Mouse (Mus musculus) MEL (cell line): ENCODE data around the gene Nr1h4.

Experiments used
- CTCF ChIP-seq, 3 experiments: IDR thresholded peaks in 2 of 3; conservative IDR thresholded peaks in 1 of 3; 2 replicates each; pipeline ENCODE4 v1.5.1; 2011 to 2012; ENCODE audit warnings: low read length in 3 of 3, low read depth in 2 of 3, mild to moderate bottlenecking in 2 of 3, improper control_type of control experiment in 1 of 3, inconsistent platforms in 1 of 3, mixed read lengths in 1 of 3, moderate library complexity in 1 of 3; ENCODE audit not compliant: control insufficient read depth in 1 of 3, insufficient read depth in 1 of 3, poor library complexity in 1 of 3, severe bottlenecking in 1 of 3
- GATA1 ChIP-seq: IDR thresholded peaks from 2 replicates; pipeline ENCODE4 v1.6.1; 2011; ENCODE audit warnings: low read depth, low read length, improper control_type of control experiment
- MAFK ChIP-seq: IDR thresholded peaks from 2 replicates; pipeline ENCODE4 v1.6.1; 2011; ENCODE audit warnings: low read depth, mild to moderate bottlenecking, low read length, improper control_type of control experiment, borderline replicate concordance
- MAX ChIP-seq: IDR thresholded peaks from 2 replicates; pipeline ENCODE4 v1.6.1; 2011; ENCODE audit warnings: low read length, improper control_type of control experiment
- MAZ ChIP-seq: IDR thresholded peaks from 2 replicates; pipeline ENCODE4 v1.6.1; 2012; ENCODE audit warnings: low read depth, mild to moderate bottlenecking, inconsistent platforms, low read length, improper control_type of control experiment
- MEF2A ChIP-seq: IDR thresholded peaks from 2 replicates; pipeline ENCODE4 v1.6.1; 2014; ENCODE audit warnings: low read depth, mild to moderate bottlenecking, inconsistent platforms, low read length, improper control_type of control experiment; ENCODE audit not compliant: poor library complexity, insufficient replicate concordance, severe bottlenecking; ENCODE audit errors: extremely low read depth
- NRF1 ChIP-seq: IDR thresholded peaks from 2 replicates; pipeline ENCODE4 v1.6.1; 2014; ENCODE audit warnings: low read depth, mild to moderate bottlenecking, inconsistent platforms, low read length, improper control_type of control experiment, moderate library complexity; ENCODE audit not compliant: poor library complexity, insufficient read depth, severe bottlenecking
- POLR2A ChIP-seq, 2 experiments: IDR thresholded peaks; 2 replicates each; pipeline ENCODE4 v1.6.1; 2011 to 2012; ENCODE audit warnings: low read length in 2 of 2, mild to moderate bottlenecking in 2 of 2, control low read depth in 1 of 2, improper control_type of control experiment in 1 of 2, low read depth in 1 of 2, moderate library complexity in 1 of 2; ENCODE audit not compliant: control insufficient read depth in 1 of 2, insufficient read depth in 1 of 2, poor library complexity in 1 of 2
- RCOR1 ChIP-seq: IDR thresholded peaks from 2 replicates; pipeline ENCODE4 v1.6.1; 2012; ENCODE audit warnings: low read depth, mild to moderate bottlenecking, inconsistent platforms, low read length, improper control_type of control experiment
- SMC3 ChIP-seq: IDR thresholded peaks from 2 replicates; pipeline ENCODE4 v1.6.1; 2011; ENCODE audit warnings: low read depth, low read length, improper control_type of control experiment
- UBTF ChIP-seq: IDR thresholded peaks from 2 replicates; pipeline ENCODE4 v1.6.1; 2012; ENCODE audit warnings: low read depth, mild to moderate bottlenecking, inconsistent platforms, low read length, improper control_type of control experiment, moderate library complexity, borderline replicate concordance; ENCODE audit not compliant: insufficient read depth
- USF1 ChIP-seq: IDR thresholded peaks from 2 replicates; pipeline ENCODE4 v1.6.1; 2014; ENCODE audit warnings: low read depth, mild to moderate bottlenecking, inconsistent platforms, low read length, improper control_type of control experiment, moderate library complexity
- ZC3H11A ChIP-seq: IDR thresholded peaks from 2 replicates; pipeline ENCODE4 v1.6.1; 2012; ENCODE audit warnings: low read depth, mild to moderate bottlenecking, inconsistent platforms, low read length, improper control_type of control experiment
- ZNF384 ChIP-seq: IDR thresholded peaks from 2 replicates; pipeline ENCODE4 v1.6.1; 2012; ENCODE audit warnings: low read depth, mild to moderate bottlenecking, inconsistent platforms, low read length, improper control_type of control experiment

DNA sequence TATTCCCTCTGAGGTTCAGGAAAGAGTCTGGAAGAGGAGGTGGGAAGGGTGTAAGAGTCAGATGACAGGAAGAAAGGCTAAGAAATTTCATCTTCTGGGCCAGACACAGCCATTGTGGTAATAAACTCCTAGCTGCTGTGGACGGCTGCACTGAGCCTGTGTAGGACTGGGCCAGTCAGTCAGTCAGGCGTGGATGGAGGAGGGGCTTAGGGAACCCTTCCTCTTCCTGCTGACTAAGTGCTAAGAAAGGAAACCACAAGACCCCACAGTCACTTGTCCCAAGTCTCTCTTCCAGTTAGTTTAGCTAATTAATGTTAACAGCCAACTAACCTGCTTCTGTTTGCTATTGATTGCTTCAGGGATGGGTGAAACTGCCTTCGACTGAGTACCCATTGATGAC is 117.9 kb downstream of the Nr1h4 start:
- no peak for TF ChIP-seq CTCF (IDR thresholded peaks at IDR 0.05 in 2 of 3, conservative IDR thresholded peaks at IDR 0.05 in 1 of 3; ENCODE audit: control insufficient read depth in 1 of 3, insufficient read depth in 1 of 3, low read depth in 2 of 3, low read length in 3 of 3, poor library complexity in 1 of 3, severe bottlenecking in 1 of 3)
- no peak for TF ChIP-seq GATA1
- no peak for TF ChIP-seq UBTF
- TF ChIP-seq POLR2A (IDR thresholded peaks at IDR 0.05; ENCODE audit: control insufficient read depth in 1 of 2, insufficient read depth in 1 of 2, low read depth in 1 of 2, low read length in 2 of 2, poor library complexity in 1 of 2): no peak
- no peak for TF ChIP-seq MAFK
- TF ChIP-seq ZNF384: no peak
- no peak for TF ChIP-seq MAX
- no peak for TF ChIP-seq RCOR1
- TF ChIP-seq SMC3: no peak
- TF ChIP-seq NRF1: no peak
- no peak for TF ChIP-seq MEF2A
- no peak for TF ChIP-seq ZC3H11A
- no peak for TF ChIP-seq MAZ
- TF ChIP-seq USF1: no peak
